Mouse (Mus musculus) kidney, embryonic 14.5 days (tissue): Measurements from ENCODE around the gene Lix1l. TPM values are rescaled to one million over a fixed set of nuclear protein-coding genes. Genes with fewer than 3 reads are reported as not detected.
A peak's percentile ranks its signal among the peaks of the same experiment; 100 is the strongest.

ENCODE experiments used
- ATAC-seq: fragments of 200-750 bp; cut with Nextera tagmentation; 2 replicates; pipeline ENCODE4 v1.8.0; 2017; ENCODE audit warnings: moderate number of reproducible peaks, mild to moderate bottlenecking, moderate TSS enrichment, moderate library complexity; ENCODE audit not compliant: low FRiP score, low TSS enrichment
- H3K27ac ChIP-seq: fragments of 300-500 bp; sonication (generic); 2 replicates; pipeline ENCODE4 v1.5.1; 2014; ENCODE audit warnings: low read depth, mild to moderate bottlenecking, low read length, moderate library complexity, mixed read lengths
- H3K27me3 ChIP-seq: fragments of 300-500 bp; sonication (generic); 2 replicates; pipeline ENCODE4 v1.6.1; 2014; ENCODE audit warnings: mild to moderate bottlenecking, low read length; ENCODE audit not compliant: control insufficient read depth, insufficient read depth
- H3K36me3 ChIP-seq: fragments of 300-500 bp; sonication (generic); 2 replicates; pipeline ENCODE4 v1.6.1; 2014; ENCODE audit warnings: low read length, mixed read lengths; ENCODE audit not compliant: control insufficient read depth, insufficient read depth
- H3K4me1 ChIP-seq: fragments of 300-500 bp; sonication (generic); 2 replicates; pipeline ENCODE4 v1.6.1; 2014; ENCODE audit warnings: low read length, mixed read lengths; ENCODE audit not compliant: control insufficient read depth, insufficient read depth
- H3K4me2 ChIP-seq: fragments of 300-500 bp; sonication (generic); replicated peaks from 2 replicates; pipeline ENCODE4 v1.6.1; 2014; ENCODE audit warnings: low read depth, mild to moderate bottlenecking, low read length
- H3K4me3 ChIP-seq: fragments of 300-500 bp; sonication (generic); 2 replicates; pipeline ENCODE4 v1.5.1; 2014; ENCODE audit warnings: mild to moderate bottlenecking, low read length
- H3K9ac ChIP-seq: fragments of 300-500 bp; sonication (generic); 2 replicates; pipeline ENCODE4 v1.6.1; 2014; ENCODE audit warnings: low read depth, mild to moderate bottlenecking, low read length, moderate library complexity
- H3K9me3 ChIP-seq: fragments of 300-500 bp; sonication (generic); 2 replicates; pipeline ENCODE4 v1.6.1; 2016; ENCODE audit warnings: low read length; ENCODE audit not compliant: control insufficient read depth
- WGBS: fragments of 180-500 bp; shearing (Covaris S2); extraction: QIAGEN DNeasy Blood & Tissue Kit; methylation state at CpG from one replicate; pipeline ENCODE4 v1.1.7; 2014; 5-methylcytosine and 5-hydroxymethylcytosine counted together
- polyA plus RNA-seq: library from polyadenylated mRNA; unstranded; fragments of >200 nt; fragmentation: Nextera tagmentation; extraction: Ambion mirVana; gene quantifications from 2 replicates; pipeline ENCODE4 v1.2.1, GENCODE M21; 2014

Lix1l gene
- polyA plus RNA-seq, 1 experiment from 2014 or later, result 5.8 TPM

DNA sequence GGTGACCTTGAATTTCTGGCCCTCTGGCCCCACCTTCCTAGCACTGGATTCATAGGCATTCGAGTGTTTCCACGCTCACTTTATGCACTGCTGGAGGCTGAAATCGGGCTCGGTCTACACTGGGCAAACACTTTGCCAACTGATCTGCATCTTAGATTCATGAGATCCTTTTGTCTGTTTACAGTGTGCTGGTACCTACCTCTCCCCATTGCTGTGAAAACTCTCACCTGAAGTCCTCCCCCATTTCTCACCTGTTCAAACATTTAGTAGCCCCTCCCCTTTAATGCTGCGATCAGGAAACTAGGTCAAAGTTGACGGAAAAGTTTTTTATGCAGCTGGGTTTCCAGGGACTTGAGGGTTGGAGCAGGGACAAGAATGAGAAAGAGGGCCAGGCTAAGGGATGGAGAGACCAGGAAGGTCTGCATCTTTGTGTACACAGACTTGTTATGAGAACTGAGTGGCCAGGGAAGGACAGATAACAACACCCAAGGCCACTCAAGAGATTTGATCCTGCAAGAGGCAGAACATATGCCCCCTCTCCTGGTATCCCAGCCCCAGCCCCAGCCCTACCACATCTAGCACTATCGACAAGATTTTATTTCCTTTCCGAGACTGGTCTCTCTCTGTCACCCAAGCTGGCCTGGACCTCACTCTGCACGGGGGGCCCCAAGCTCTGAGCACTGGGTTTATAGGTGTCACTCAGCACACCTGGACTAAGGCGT, 36.9 kb upstream of the Lix1l start:
- Histone ChIP-seq H3K4me1 (peaks cover 38% of the 10 kb centered on the region), H3K27ac (peak overlapping the region; percentile 66; the same call in 1 of the 2 replicates), H3K4me2 (peak overlapping the region; percentile 17; the same call in 1 of the 2 replicates), H3K9me3 (no peaks in the 10 kb centered on the region), H3K9ac (no peak overlapping the region), H3K27me3 (no peaks in the 10 kb centered on the region), H3K4me3 (no peak overlapping the region), H3K36me3 (peaks cover 24% of the 10 kb centered on the region)
- peak; percentile 26 for ATAC-seq
- 42% methylated on average over 10 of the region's 10 CpGs for WGBS

DNA sequence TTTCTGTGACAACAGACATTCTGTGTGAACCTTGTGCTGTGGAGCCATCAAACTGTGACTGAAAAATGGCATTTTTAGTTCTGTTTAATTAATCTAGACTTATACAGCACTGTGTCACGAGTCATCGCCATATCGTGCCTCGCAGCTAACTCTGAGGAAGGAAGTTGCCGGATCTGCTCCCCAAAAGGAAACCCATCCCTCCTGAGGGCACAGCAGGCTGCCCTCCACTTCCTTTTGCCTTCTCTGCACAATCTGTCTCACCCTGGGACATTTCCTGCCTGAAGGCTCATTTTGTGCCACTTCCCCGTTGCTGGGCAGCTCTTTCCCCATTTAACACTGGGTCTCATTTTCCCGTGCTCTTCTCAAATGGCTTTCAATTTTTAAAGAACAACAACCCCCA, 36.3 kb upstream of the Lix1l start:
- H3K4me3 ChIP-seq, result no peak overlapping the region
- H3K36me3 ChIP-seq, result peaks cover 20% of the 10 kb centered on the region
- H3K27ac ChIP-seq, result peak overlapping the region; percentile 66; the same call in 1 of the 2 replicates
- H3K4me1 ChIP-seq, result peaks cover 33% of the 10 kb centered on the region
- peak; percentile 20 for ATAC-seq
- H3K9me3 ChIP-seq, result no peaks in the 10 kb centered on the region
- peak overlapping the region; percentile 17 for H3K4me2 ChIP-seq
- 24% methylated on average over 7 of the region's 7 CpGs for WGBS
- no peaks in the 10 kb centered on the region for H3K27me3 ChIP-seq
- H3K9ac ChIP-seq, result no peak overlapping the region

GRCm38 (mm10) chr3:96565105-96565504, 35.8 kb upstream of the Lix1l start:
- WGBS, result 78% methylated on average over 3 of the region's 3 CpGs
- H3K4me2 ChIP-seq, result no peak overlapping the region
- H3K9me3 ChIP-seq, result no peaks in the 10 kb centered on the region
- peaks cover 15% of the 10 kb centered on the region for H3K36me3 ChIP-seq
- H3K4me1 ChIP-seq, result peaks cover 29% of the 10 kb centered on the region
- no peaks in the 10 kb centered on the region for H3K27me3 ChIP-seq
- no peak for ATAC-seq
- H3K27ac ChIP-seq, result peak overlapping the region; percentile 66; the same call in 1 of the 2 replicates
- no peak overlapping the region for H3K9ac ChIP-seq
- no peak overlapping the region for H3K4me3 ChIP-seq

GRCm38 (mm10) chr3:96566661-96567450, 34.1 kb upstream of the Lix1l start:
- WGBS, result 74% methylated on average over 8 of the region's 8 CpGs
- H3K9me3 ChIP-seq, result no peaks in the 10 kb centered on the region
- H3K27me3 ChIP-seq, result no peaks in the 10 kb centered on the region
- H3K36me3 ChIP-seq, result no peaks in the 10 kb centered on the region
- peaks cover 14% of the 10 kb centered on the region; the same call in 1 of the 2 replicates for H3K4me1 ChIP-seq
- no peak overlapping the region for H3K27ac ChIP-seq
- no peak overlapping the region for H3K4me2 ChIP-seq
- ATAC-seq, result no peak
- H3K9ac ChIP-seq, result no peak overlapping the region
- H3K4me3 ChIP-seq, result no peak overlapping the region

GRCm38 (mm10) chr3:96568605-96569004, 32.3 kb upstream of the Lix1l start:
- Histone ChIP-seq H3K9me3 (no peaks in the 10 kb centered on the region), H3K4me3 (no peak overlapping the region), H3K27me3 (no peaks in the 10 kb centered on the region), H3K36me3 (no peaks in the 10 kb centered on the region), H3K27ac (no peak overlapping the region), H3K9ac (no peak overlapping the region), H3K4me2 (no peak overlapping the region), H3K4me1 (peaks cover 11% of the 10 kb centered on the region; the same call in 1 of the 2 replicates)
- WGBS, result 80% methylated on average over 8 of the region's 8 CpGs
- ATAC-seq, result no peak

GRCm38 (mm10) chr3:96569506-96569905, 31.4 kb upstream of the Lix1l start:
- Histone ChIP-seq H3K4me3 (no peak overlapping the region), H3K27ac (no peak overlapping the region), H3K36me3 (no peaks in the 10 kb centered on the region), H3K9ac (no peak overlapping the region), H3K27me3 (no peaks in the 10 kb centered on the region), H3K4me1 (peaks cover 6% of the 10 kb centered on the region; the same call in 1 of the 2 replicates), H3K9me3 (no peaks in the 10 kb centered on the region), H3K4me2 (no peak overlapping the region)
- no peak for ATAC-seq
- WGBS, result 91% methylated on average over 13 of the region's 13 CpGs

DNA sequence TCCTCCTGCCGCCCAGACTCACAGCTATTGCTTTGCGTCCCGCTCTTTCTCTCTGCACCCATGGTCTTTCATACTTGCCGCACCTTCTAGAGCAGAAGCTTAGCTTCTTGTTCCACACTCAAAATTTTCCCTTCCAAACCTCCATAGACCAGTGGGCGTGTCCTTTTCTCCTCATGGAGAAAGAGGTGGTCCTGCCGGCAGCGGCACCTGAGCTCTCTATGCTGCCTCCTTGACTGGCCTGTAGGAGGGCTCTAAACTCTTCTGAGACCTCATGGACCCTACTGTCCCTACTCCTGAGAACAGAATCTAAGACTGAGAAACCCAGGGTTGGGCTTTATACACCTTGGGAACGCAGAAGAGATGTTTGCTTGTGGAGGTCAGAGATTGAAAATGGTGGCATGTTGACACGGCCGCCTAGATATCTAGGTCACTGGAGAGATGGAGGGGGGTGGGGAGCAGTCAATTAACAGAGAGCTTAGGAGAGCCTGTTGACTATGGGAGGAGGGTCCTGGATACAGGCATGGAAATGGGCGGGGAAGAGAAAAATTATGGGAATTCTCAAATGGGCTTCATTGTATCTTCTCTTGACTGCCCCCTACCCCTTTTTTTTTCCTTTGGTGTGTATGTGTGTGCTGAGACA, 30.9 kb upstream of the Lix1l start:
- no peak overlapping the region for H3K4me2 ChIP-seq
- WGBS, result 81% methylated on average over 11 of the region's 11 CpGs
- no peaks in the 10 kb centered on the region for H3K36me3 ChIP-seq
- H3K9ac ChIP-seq, result no peak overlapping the region
- no peaks in the 10 kb centered on the region for H3K27me3 ChIP-seq
- no peak for ATAC-seq
- H3K4me3 ChIP-seq, result no peak overlapping the region
- no peaks in the 10 kb centered on the region for H3K9me3 ChIP-seq
- peaks cover under 1% of the 10 kb centered on the region; the same call in 1 of the 2 replicates for H3K4me1 ChIP-seq
- no peak overlapping the region for H3K27ac ChIP-seq

- 71% methylated on average over 7 of the region's 7 CpGs for WGBS
- Histone ChIP-seq H3K9me3 (no peaks in the 10 kb centered on the region), H3K4me3 (no peak overlapping the region), H3K27ac (no peak overlapping the region), H3K4me1 (0 out of 2 replicates have a peak, but pooled peaks cover 3% of the 10 kb centered on the region), H3K4me2 (no peak overlapping the region), H3K27me3 (no peaks in the 10 kb centered on the region), H3K9ac (no peak overlapping the region), H3K36me3 (no peaks in the 10 kb centered on the region)
- no peak for ATAC-seq
Observed at GRCm38 (mm10) chr3:96570643-96571042, 30.3 kb upstream of the Lix1l start.
